Mouse (Mus musculus): ENCODE measurements at regions not wholly inside any gene's neighbourhood (a gene's known extent, or its start where the extent isn't known, plus 50 kb on each side); places are given as distances from the start of the nearest gene placed in this dataset.

GRCm38 (mm10) chr12:77596676-77597075, 358.8 kb downstream of the Fut8 start:
- TF ChIP-seq CTCF (IDR thresholded peaks at IDR 0.05; ENCODE audit: control insufficient read depth, insufficient read depth, insufficient read length) (no peak), USF1 (IDR thresholded peaks at IDR 0.05; ENCODE audit: low read depth) (no peak), MYOD1 (IDR thresholded peaks at IDR 0.05; ENCODE audit: control insufficient read depth, insufficient read length, low read depth) (no peak)
